Mouse (Mus musculus): ENCODE results near the gene Snx4.
A peak's percentile ranks its signal among the peaks of the same experiment; 100 is the strongest.
"Not testable (repeated sequence)": the region's sequence is repeated elsewhere in the genome, so short reads cannot be mapped to it uniquely, and the experiment has no call there.

Gene Snx4

DNA sequence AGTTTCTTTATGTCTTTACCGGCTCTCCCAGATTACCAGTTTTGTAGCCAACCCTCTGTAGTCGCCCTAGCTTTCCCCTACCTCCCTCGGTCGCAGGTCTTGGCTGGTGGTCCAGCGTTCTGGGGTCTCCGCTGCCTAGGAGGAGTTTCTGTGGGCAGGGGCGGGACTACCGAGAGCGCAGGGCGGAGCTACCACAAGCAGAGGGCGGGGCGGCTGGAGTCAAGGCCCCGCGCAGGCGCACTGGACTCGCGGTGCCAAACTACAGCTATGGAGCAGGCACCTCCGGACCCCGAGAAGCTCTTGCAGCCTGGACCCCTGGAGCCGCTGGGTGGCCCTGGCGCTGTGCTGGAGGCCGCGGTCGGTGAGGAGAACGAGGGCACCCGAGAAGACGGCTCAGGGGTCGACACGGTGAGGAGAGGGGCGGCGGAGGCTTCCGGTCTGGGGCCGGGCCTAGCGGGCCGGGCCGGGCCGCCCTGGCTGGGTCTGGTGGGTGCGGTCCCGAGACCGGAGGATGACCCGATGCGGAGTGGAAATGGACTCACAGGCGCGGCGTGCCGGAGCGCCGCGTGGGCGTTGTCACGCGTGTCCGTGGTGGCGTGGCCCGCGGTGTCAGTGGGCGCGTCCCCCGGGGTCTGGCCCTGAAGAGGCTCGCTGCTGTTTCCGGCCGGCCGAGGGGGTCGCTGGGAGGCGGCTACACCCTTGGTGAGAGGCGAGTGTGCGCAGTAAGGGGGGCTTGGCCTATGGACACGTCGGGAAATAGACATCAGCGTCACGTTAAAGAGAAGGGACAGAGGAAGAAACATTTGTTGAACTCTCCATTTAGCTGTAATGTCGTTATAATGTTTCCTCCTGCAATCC, at the start of gene Snx4:
Gene Snx4, plus strand, starts transcription at position 249 of the 858 bp plus-strand sequence.
- peak; percentile 96 to 97 for DNase-seq

DNA sequence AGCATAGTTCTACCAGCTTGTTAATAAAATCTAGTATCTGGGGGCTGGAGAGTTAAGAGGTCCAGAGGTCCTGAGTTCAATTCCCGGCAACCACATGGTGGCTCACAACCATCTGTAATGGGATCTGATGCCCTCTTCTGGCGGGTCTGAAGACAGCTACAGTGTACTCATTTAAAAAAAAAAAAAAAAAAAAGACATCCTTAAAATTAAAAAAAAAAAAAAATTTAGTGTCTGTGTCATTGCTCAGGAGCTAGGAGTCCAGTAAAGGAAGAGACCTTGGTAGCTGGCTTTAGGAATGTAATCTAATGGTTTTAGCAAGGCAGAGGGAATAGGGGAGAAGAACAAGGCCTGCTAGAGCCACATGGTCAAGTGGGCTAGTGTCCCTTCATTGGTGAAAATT, 40.4 kb upstream of the Snx4 start:
- no peak for DNase-seq

DNA sequence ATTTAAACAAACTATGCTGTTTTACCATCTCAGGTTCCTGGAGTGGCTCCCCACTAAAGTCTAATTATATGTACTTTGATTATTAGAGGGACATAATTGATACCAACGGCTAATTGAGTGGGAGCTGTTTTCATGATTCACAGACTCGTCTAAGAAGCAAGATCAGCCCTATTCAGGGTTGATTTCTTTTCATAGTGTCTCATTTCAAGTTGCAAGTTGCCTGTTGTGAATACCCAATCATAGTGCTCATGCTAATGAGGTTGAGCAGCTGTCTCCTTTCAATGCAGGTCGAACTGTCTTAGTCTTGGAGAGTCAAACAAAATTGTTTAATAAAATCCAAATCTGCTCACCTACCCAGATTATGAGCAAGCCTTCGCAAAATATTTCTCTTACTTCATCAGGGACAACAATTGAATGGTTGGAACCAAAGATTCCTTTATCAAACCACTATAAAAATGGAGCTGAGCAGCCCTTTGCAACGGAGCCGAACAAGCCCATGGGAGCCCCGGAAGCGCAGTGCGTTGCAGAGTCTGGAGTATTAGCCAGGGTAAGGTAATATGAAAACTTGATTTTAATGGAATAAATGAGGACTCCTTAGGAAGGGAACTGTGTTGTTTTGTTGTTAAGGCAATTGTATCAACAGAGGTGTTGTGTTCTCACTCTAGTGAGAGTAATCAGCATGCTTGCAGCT, 34.8 kb upstream of the Snx4 start:
- no peak for DNase-seq

DNA sequence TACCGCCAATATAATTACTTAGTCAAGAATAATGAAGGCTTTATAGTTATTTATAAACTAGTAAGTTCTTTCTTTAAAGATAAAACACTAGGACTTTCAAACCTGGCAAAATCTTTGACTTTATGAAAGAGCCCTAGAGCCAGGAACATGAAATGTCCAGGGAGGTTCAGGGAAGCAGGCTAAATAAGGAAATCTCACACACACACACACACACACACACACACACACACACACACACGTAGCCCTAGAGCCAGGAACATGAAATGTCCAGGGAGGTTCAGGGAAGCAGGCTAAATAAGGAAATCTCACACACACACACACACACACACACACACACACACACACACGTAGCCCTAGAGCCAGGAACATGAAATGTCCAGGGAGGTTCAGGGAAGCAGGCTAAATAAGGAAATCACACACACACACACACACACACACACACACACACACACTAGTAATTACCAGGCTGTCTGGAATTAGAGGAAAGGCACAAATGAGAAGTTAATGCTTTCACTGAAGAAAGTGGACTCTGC, 33.6 kb upstream of the Snx4 start:
- DNase-seq: not testable (repeated sequence)

- DNase-seq: no peak
These were observed 28.8 kb upstream of the Snx4 start for GRCm38 (mm10) chr16:33222482-33222881.

GRCm38 (mm10) chr16:33224381-33224780, 26.9 kb upstream of the Snx4 start:
- DNase-seq: peak in 1 of 2 experiments; percentile 54

- peak; percentile 39 to 50 for DNase-seq
These were observed 17.1 kb upstream of the Snx4 start for GRCm38 (mm10) chr16:33234128-33234527.

GRCm38 (mm10) chr16:33236151-33236550, 15.1 kb upstream of the Snx4 start:
- no peak for DNase-seq

- DNase-seq: no peak
These were observed 11.9 kb upstream of the Snx4 start for GRCm38 (mm10) chr16:33239305-33239704.

- peak; percentile 35 to 70 for DNase-seq
These were observed 9.2 kb upstream of the Snx4 start for GRCm38 (mm10) chr16:33242046-33242445.

GRCm38 (mm10) chr16:33244136-33244691, 7.0 kb upstream of the Snx4 start:
- DNase-seq: peak in 1 of 2 experiments; percentile 43

DNA sequence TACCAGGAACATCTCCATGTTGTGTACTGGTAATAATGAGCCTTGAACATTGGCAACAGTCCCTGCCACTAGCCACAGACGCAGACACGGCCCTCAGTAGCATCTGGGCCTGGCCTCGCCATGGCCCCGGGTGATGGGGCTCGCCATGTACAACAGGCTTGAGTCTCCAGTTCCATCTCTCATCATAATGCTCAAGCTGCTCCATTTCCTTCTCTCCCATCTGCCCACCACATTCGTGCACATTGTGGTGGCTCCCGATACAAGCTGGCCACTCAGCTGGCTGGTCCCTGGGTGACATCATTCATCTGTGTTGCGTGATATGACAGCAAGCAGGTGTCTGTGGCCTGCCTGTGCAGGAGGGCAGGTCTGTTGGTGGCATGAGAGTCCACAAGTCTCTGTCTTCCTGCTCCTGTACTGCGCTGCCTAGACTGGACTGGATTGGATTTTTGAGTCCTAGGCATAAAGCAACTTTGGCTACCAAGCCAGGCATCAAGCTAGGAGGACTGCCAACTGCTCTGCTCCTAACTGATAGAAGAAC, 6.2 kb upstream of the Snx4 start:
- DNase-seq: no peak

DNA sequence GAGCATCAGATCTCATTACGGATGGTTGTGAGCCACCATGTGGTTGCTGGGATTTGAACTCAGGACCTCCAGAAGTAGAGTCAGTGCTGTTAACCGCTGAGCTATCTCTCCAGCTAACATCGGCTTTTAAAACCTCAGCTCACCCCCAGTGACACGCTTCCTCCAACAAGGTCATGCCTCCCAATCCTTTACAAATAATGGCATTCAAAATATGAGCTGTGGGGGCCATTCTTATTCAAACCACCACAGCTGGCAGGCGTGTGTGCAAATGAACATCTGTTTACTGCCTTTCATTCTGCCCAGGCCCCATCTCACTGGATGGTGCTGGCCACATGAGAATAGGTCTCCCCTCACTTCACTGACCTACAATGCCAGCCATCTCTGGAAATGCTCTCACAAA, 4.7 kb upstream of the Snx4 start:
- DNase-seq: no peak

- no peak for DNase-seq
These were observed 4.2 kb upstream of the Snx4 start for GRCm38 (mm10) chr16:33247006-33247405.

DNA sequence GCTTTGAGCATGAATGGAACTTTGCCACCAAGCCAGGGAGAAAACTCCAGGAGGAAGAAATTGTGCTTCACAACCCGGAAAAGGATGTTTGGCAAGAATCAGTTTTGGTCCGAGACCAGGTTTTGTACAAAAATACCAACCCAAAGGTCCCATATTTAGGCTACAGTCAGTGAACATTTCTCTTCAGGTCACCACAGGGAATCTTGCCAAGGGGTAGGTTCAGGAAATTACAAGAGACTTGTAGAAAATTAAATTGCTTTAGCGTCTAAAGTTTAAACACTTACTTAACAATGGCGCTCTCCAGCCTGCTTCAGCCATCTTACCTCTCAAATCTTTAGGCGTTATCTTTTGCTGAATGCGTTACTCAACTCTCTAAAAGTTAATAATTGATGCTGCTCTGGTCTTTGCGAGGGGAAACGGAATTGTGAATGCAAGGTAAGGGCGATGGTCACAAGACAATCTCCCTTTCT, 556 bp upstream of the Snx4 start:
- peak in 1 of 2 experiments; percentile 42 for DNase-seq

- no peak for DNase-seq
These were observed 4.4 kb downstream of the Snx4 start for GRCm38 (mm10) chr16:33255601-33256000.

DNA sequence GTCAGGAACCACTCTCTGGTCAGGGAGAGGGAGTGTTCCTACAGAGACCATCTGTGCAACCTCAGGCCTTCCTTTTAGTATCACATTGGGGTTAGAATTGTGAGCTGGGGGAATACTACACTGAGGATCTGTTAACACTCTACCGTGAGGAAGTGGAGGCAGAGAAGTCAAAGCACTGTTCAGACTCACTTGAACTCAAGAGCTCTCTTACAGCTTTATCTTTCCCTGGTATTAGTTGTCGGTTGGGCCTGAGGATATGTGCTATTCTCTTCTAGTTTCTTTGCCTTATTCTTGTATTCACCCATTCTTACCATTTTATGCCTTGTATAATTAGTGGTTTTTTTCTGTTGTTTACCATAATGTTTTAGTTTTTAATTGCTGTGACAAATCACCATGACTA, 7.3 kb downstream of the Snx4 start:
- DNase-seq: no peak

DNA sequence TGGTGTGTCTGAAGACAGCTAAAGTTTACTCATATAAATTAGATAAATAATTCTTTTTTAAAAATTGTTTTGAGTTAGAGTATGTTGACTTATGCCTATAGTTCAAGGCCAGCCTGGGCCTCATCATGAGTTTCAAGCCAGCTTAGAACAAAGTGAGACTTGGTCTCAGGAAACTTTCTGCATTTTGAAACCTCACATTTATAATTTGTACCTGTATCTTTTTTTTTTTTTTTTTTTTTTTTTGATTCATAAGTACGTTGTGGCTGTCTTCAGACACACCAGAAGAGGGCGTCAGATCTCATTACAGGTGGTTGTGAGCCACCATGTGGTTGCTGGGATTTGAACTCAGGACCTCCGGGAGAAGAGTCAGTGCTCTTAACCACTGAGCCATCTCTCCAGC, 8.6 kb downstream of the Snx4 start:
- no peak for DNase-seq

GRCm38 (mm10) chr16:33260825-33261224, 9.6 kb downstream of the Snx4 start:
- DNase-seq: no peak

GRCm38 (mm10) chr16:33261584-33262061, 10.4 kb downstream of the Snx4 start:
- DNase-seq: no peak

- DNase-seq: no peak
These were observed 10.9 kb downstream of the Snx4 start for GRCm38 (mm10) chr16:33262096-33262495.

DNA sequence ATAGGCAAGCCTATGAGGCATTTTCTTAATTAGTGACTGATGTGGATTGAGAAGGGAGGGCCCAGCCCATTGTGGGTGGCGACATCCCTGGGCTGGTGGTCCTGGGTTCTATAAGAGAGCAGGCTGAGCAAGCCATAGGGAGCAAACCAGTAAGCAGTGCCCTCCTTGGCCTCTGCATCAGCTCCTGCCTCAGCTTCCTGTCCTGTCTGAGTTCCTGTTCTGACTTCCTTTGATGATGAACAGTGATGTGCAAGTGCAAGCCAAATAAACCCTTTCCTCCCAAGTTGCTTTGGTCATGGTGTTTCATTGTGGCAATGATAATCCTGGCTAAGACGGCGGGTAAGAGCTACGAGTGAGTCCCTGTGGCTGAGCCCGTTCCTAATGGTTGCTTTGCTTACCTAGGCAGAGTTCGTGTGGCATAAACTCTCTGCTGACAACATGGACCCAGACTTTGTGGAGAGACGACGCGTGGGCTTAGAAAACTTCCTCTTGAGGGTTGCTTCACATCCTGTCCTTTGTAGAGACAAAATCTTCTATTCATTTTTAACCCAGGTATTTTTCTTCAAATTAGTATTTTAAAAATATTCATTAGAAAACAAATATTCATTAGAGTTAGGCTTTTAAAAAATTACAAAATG, 16.5 kb downstream of the Snx4 start:
- DNase-seq: no peak

Measured in kidney, postnatal 25 days (tissue).